Mouse (Mus musculus) kidney, adult 2 months (tissue): ENCODE measurements around the gene Mgmt.

Experiments
- CTCF ChIP-seq: fragments of 200-500 bp; conservative IDR thresholded peaks from 2 replicates; pipeline ENCODE4 v1.5.1; 2011; ENCODE audit warnings: low read depth, mild to moderate bottlenecking, control low read depth, low read length, moderate library complexity, mixed read lengths; ENCODE audit not compliant: insufficient read depth, insufficient read length
- POLR2A ChIP-seq: fragments of 200-500 bp; IDR thresholded peaks from one replicate; pipeline ENCODE4 v1.6.1; 2011; ENCODE audit warnings: low read depth, low read length, control low read depth

GRCm38 (mm10) chr7:137082171-137082570, 187.8 kb downstream of the Mgmt start:
- no peak for TF ChIP-seq CTCF
- no peak for TF ChIP-seq POLR2A
